Comparison of ENCODE assay signal across 12 mouse cellular contexts in genomic region chr17:53650251-53650661, GRCm38 (mm10). TPM values are rescaled to one million over a fixed set of nuclear protein-coding genes. Genes with fewer than 3 reads are reported as not detected.
DNase-seq lines count a peak whose midpoint lies in the region; ATAC-seq and TF ChIP-seq lines count a peak whose summit lies in the region.
"Had no signal": no experiment of that assay in that cellular context is flagged by ENCODE, and none has a peak within 500 bp of the region (broad histone marks: within the 10 kb centered on the region; RNA-seq: fewer than 3 reads in every experiment).

No protein-coding gene starts in this region.

- no peak overlapping the region for H3K4me2 ChIP-seq in liver, embryonic 16.5 days (ENCODE audit: low read depth, low read length)
- H3K4me2 ChIP-seq in liver, embryonic 11.5 days = no peak overlapping the region
- H3K4me2 ChIP-seq in liver, postnatal 0 days (ENCODE audit: low read depth, low read length) = no peak overlapping the region
- H3K4me2 ChIP-seq in forebrain, embryonic 13.5 days = no peak overlapping the region
- H3K4me2 ChIP-seq: hindbrain, embryonic 12.5 days; liver, embryonic 13.5 days; midbrain, embryonic 11.5 days had no signal

- peak; percentile 90 for ATAC-seq in liver, embryonic 16.5 days (ENCODE audit: low read depth)
- ATAC-seq in liver, embryonic 11.5 days (replicated peaks; ENCODE audit: low FRiP score) = no peak
- peak; percentile 91 for ATAC-seq in Patski
- ATAC-seq in liver, postnatal 0 days = peak; percentile 95
- ATAC-seq in forebrain, embryonic 13.5 days = no peak

- H3K4me3 ChIP-seq in liver, embryonic 16.5 days (ENCODE audit: low read depth, low read length) = no peak overlapping the region
- H3K4me3 ChIP-seq in liver, embryonic 11.5 days (ENCODE audit: low read depth, low read length) = no peak overlapping the region
- H3K4me3 ChIP-seq in liver, postnatal 0 days (ENCODE audit: low read depth, low read length) = no peak overlapping the region
- no peak overlapping the region for H3K4me3 ChIP-seq in forebrain, embryonic 13.5 days
- H3K4me3 ChIP-seq: heart, adult 2 months; hindbrain, embryonic 12.5 days; liver, embryonic 13.5 days had no signal

- H3K36me3 ChIP-seq in liver, embryonic 16.5 days (ENCODE audit: control insufficient read depth, insufficient read depth) = peaks cover 28% of the 10 kb centered on the region
- peaks cover 4% of the 10 kb centered on the region; the same call in 1 of the 2 replicates for H3K36me3 ChIP-seq in liver, embryonic 11.5 days (ENCODE audit: control insufficient read depth, insufficient read depth, low read length)
- peaks cover 39% of the 10 kb centered on the region for H3K36me3 ChIP-seq in liver, postnatal 0 days (replicated peaks; ENCODE audit: insufficient read depth, low read length)
- peaks cover 42% of the 10 kb centered on the region for H3K36me3 ChIP-seq in forebrain, embryonic 13.5 days (ENCODE audit: poor library complexity, severe bottlenecking)

- H3K4me1 ChIP-seq in liver, embryonic 16.5 days (ENCODE audit: control insufficient read depth, low read depth, low read length) = no peaks in the 10 kb centered on the region; the same call in 1 of the 2 replicates
- no peaks in the 10 kb centered on the region for H3K4me1 ChIP-seq in liver, embryonic 11.5 days (replicated peaks; ENCODE audit: control insufficient read depth, insufficient read depth, low read length)
- H3K4me1 ChIP-seq in liver, postnatal 0 days (ENCODE audit: insufficient read depth) = peaks cover 2% of the 10 kb centered on the region; the same call in 1 of the 2 replicates
- 0 out of 2 replicates have a peak, but pooled peaks cover 2% of the 10 kb centered on the region for H3K4me1 ChIP-seq in forebrain, embryonic 13.5 days
- H3K4me1 ChIP-seq: hindbrain, embryonic 12.5 days; liver, embryonic 13.5 days had no signal

- H3K9me3 ChIP-seq in liver, embryonic 16.5 days (replicated peaks; ENCODE audit: control insufficient read depth, low read length) = no peaks in the 10 kb centered on the region
- H3K9me3 ChIP-seq in liver, embryonic 11.5 days (ENCODE audit: control insufficient read depth, low read length) = no peaks in the 10 kb centered on the region
- H3K9me3 ChIP-seq in liver, postnatal 0 days (ENCODE audit: low read length) = no peaks in the 10 kb centered on the region
- no peaks in the 10 kb centered on the region for H3K9me3 ChIP-seq in forebrain, embryonic 13.5 days (replicated peaks)
- H3K9me3 ChIP-seq: hindbrain, embryonic 12.5 days; liver, embryonic 13.5 days had no signal

- WGBS in liver, embryonic 16.5 days (ENCODE audit: insufficient replicate concordance) = 56% methylated on average over 2 of the region's 2 CpGs
- WGBS in liver, embryonic 11.5 days = 79% methylated on average over 2 of the region's 2 CpGs
- WGBS in liver, postnatal 0 days (ENCODE audit: insufficient replicate concordance) = 60% methylated on average over 2 of the region's 2 CpGs
- WGBS in forebrain, embryonic 13.5 days = 74% methylated on average over 2 of the region's 2 CpGs

- peak; percentile 9 to 10 for DNase-seq in gastrocnemius, adult 8-10 months (ENCODE audit: low spot score in 2 of 2)
- DNase-seq in gastrocnemius, postnatal 4 days (ENCODE audit: low spot score in 2 of 2) = no peak
- DNase-seq in liver, embryonic 11.5 days (ENCODE audit: low spot score) = no peak
- peak; percentile 27 for DNase-seq in Patski (ENCODE audit: low read depth, low spot score)
- DNase-seq in liver, postnatal 0 days = peak; percentile 15
- DNase-seq in thymus, postnatal 0 days (ENCODE audit: low spot score) = no peak
- DNase-seq: liver, embryonic 13.5 days had no signal

- H3K9ac ChIP-seq in liver, embryonic 16.5 days (ENCODE audit: low read depth, low read length) = no peak overlapping the region
- H3K9ac ChIP-seq in liver, embryonic 11.5 days (ENCODE audit: low read depth, low read length) = no peak overlapping the region
- no peak overlapping the region for H3K9ac ChIP-seq in liver, postnatal 0 days (replicated peaks)
- no peak overlapping the region for H3K9ac ChIP-seq in forebrain, embryonic 13.5 days
- H3K9ac ChIP-seq: hindbrain, embryonic 12.5 days; liver, embryonic 13.5 days had no signal

- CTCF ChIA-PET in Patski (lab: Charles Lee) = no interaction called here

- no peak for TF ChIP-seq CTCF in Patski (IDR thresholded peaks at IDR 0.05)
- TF ChIP-seq CTCF in liver, postnatal 0 days (IDR thresholded peaks at IDR 0.05; ENCODE audit: low read depth) = no peak

- POLR2A ChIA-PET in Patski (lab: Charles Lee) = no interaction called here

- in situ Hi-C loops in Patski (cut with MboI; ENCODE audit: low pct_unique_long_range_greater_than_20kb) = no loop called here

- peak overlapping the region; percentile 52 for H3K27ac ChIP-seq in liver, embryonic 16.5 days (ENCODE audit: low read length)
- no peak overlapping the region for H3K27ac ChIP-seq in liver, embryonic 11.5 days (ENCODE audit: low read depth, low read length)
- peak overlapping the region; percentile 37 for H3K27ac ChIP-seq in liver, postnatal 0 days (ENCODE audit: low read depth)
- H3K27ac ChIP-seq in forebrain, embryonic 13.5 days = no peak overlapping the region
- H3K27ac ChIP-seq: heart, adult 2 months; hindbrain, embryonic 12.5 days; liver, embryonic 13.5 days had no signal

- no peaks in the 10 kb centered on the region for H3K27me3 ChIP-seq in liver, embryonic 16.5 days (ENCODE audit: control insufficient read depth, insufficient read depth, low read depth, low read length)
- H3K27me3 ChIP-seq in liver, embryonic 11.5 days (replicated peaks; ENCODE audit: control insufficient read depth, insufficient read depth, low read length) = no peaks in the 10 kb centered on the region
- no peaks in the 10 kb centered on the region for H3K27me3 ChIP-seq in Patski
- no peaks in the 10 kb centered on the region for H3K27me3 ChIP-seq in liver, postnatal 0 days (ENCODE audit: insufficient read depth, low read length)
- H3K27me3 ChIP-seq in forebrain, embryonic 13.5 days = no peaks in the 10 kb centered on the region
- H3K27me3 ChIP-seq: hindbrain, embryonic 12.5 days; liver, embryonic 13.5 days had no signal

- no peak for TF ChIP-seq EP300 in liver, postnatal 0 days (IDR thresholded peaks at IDR 0.05; ENCODE audit: low read depth)

RNA-seq across cellular contexts. Expression of gene Sgo1, which starts 38.9 kb away (rescaled TPM):
- total RNA-seq in gastrocnemius, adult 8-10 months (2022) = not detected
- total RNA-seq in gastrocnemius, postnatal 4 days (2021) = 1 to 10 TPM; 4.6 to 7.0 TPM
- polyA plus RNA-seq in liver, embryonic 16.5 days (2015; fragmentation: Nextera tagmentation; extraction: Ambion mirVana) = 28.9 and 36.6 TPM in 2 replicates
- 47.6 and 48.8 TPM in 2 replicates for polyA plus RNA-seq in liver, embryonic 11.5 days (2014; fragmentation: Nextera tagmentation; extraction: Ambion mirVana)
- polyA plus RNA-seq in Patski (2021) = 13.6 TPM
- 21.4 and 24.6 TPM in 2 replicates for polyA plus RNA-seq in liver, postnatal 0 days (2015; fragmentation: Nextera tagmentation; extraction: Ambion mirVana)
- 38.4 and 48.5 TPM in 2 replicates for polyA plus RNA-seq in forebrain, embryonic 13.5 days (2015; fragmentation: Nextera tagmentation; extraction: Ambion mirVana)
- 62.6 and 66.7 TPM in 2 replicates for polyA plus RNA-seq in thymus, postnatal 0 days (2015; fragmentation: Nextera tagmentation; extraction: Ambion mirVana)

Comparison
In these comparisons a context has a peak if more than half of its experiments do, and no peak if none do; other contexts are left out.
1. DNase-seq: peak in gastrocnemius, adult 8-10 months (2 of 2), Patski (single experiment) and liver, postnatal 0 days (single experiment); none in gastrocnemius, postnatal 4 days (0 of 2), liver, embryonic 11.5 days (single experiment) and thymus, postnatal 0 days (single experiment).
2. ATAC-seq: peak in liver, embryonic 16.5 days (single experiment), Patski (single experiment) and liver, postnatal 0 days (single experiment); none in liver, embryonic 11.5 days (single experiment) and forebrain, embryonic 13.5 days (single experiment).
3. H3K27ac ChIP-seq: peak in liver, embryonic 16.5 days (single experiment) and liver, postnatal 0 days (single experiment); none in liver, embryonic 11.5 days (single experiment) and forebrain, embryonic 13.5 days (single experiment).